Mouse (Mus musculus) 416B (cell line): ENCODE data around the gene Usp21.
"Not testable (repeated sequence)": the region's sequence is repeated elsewhere in the genome, so short reads cannot be mapped to it uniquely, and the experiment has no call there.

Source experiments
- DNase-seq: peaks from one replicate; pipeline ENCODE4 v3.0.0; 2011; ENCODE audit warnings: low read depth

Gene Usp21

DNA sequence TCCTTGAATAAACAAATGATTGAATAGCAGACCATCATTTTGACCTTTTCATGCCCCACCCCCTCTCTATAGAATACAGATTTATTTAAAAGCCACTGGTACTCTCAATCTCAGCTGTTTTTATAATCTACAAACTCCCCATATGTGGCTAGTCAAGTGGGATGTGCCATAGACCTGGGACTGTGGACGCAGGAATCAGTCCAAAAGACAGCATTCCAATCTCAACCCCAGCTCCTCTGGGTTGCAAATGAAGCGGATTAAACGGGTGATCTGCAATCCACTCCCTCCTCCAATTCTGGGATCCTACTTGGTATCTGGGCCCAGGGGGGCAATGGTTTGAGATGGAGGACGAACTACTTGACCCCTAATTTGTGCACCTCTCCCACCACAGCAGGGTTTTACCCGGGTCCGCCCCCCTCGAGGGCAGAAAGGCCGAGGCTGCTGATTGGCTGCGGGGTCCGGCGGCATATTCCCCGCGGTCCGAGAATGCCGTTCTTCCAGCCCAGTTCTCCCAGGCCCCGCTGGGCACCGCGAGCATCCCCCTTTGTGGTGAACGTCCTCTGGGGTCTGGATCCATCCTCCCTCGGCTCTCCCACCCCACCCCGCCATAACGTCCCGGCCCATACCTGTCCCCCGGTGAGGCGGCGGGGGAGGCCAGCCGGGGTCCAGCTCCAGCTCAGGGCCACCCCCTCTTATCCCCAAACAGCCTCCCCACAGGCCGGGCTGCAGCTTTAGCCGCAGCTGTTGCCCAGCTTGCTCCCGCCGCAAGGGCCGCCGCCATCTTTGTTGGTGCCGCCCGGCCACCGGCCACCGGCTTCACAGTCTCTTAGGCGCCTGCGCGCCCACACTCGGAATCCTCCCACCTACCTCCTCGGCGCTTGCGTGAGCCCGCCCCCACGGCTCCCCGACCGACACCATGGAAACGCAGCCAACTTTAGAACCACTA is at the start of gene Usp21:
Gene Usp21 (minus strand): TSS at position 856 of the 946 bp plus-strand sequence.
- DNase-seq: peak; percentile 89

DNA sequence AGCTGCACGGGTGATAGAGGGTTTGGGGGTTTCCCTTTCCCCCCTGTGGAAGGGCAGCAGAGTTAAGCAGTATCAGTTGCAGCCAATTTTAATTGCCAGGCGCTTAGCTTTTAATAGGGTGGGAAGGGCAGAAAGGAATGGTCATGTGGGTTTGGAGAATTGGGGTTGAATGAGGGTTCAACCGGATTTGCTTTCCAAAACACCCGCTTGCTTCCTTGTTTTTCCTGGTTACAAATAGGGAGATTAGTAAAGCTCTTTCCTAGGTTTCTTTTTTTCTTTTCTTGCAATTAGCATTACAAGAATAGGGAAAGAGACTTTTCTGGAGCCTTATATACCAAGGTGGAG is 42.4 kb upstream of the Usp21 start:
- no peak for DNase-seq

DNA sequence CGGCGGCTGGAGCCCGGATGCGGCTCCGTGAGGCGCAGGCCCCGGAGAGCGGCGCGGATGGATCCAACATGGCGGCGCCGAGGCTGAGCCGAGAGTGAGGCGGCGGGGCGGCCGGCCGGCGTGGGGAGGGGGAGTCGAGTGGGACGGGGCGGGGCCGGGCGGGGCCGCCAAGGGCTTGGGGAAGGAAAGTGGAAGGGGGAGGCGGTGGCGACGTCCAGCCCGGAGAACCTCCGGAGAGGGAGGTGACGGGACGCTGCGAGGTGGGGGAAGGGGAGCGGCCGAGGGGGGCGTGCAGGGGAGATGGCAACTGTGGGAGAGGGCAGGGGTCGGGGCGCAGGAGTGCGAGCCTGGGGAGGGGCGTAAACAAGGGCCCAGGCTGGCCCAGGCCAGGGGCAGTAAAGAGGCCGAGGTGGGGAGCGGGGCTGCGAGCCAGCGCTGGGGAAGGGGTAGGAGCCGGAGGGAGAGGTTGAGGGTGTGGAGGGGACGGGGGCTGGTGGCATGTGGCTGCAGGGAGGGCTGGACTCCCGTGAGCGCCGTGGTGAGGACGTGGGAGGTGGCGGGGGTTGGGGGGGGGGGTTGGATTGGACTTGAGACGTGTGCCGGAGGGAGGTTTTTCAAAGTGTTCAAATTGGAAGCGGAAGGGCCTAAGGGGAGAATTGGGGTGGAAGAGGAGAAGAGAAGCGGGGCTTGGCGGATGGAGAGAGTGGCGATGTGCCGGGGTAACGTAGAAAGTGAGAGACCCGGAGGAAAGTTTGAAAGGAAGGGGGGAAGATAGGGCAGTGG is 41.8 kb upstream of the Usp21 start:
- peak; percentile 60 for DNase-seq

DNA sequence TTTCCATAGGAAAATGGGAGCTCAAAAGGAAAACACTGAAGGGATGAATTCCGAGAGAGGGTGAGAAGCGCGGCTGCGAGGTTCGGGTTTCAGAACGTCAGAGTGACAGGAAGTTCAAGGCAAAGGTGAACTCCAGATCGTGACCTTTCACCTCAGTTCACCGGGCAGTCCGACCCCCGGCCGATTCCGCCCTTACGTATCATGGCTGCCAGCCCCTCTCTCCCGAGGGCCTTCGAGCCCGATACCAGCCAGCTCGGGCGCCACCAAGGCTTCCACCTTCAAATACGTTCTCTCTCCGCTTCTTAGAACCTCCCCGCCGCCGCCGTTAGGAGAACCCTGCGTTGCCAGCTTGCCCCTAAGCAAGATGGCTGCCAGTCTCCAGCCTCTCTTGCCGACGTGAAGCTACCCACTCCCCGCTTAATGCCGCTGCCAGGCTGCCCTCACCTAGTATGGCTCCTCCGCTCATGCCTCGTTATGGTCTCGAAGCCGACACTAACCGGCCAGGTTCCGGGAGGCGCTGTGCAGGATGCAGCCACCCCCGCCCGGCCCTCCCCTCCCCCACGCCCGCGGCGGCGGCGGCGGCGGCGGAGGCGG is 41.1 kb upstream of the Usp21 start, which contains the start of gene Dedd:
Gene Dedd (plus strand): TSS at position 307 of the 594 bp plus-strand sequence.
- peak; percentile 97 for DNase-seq

DNA sequence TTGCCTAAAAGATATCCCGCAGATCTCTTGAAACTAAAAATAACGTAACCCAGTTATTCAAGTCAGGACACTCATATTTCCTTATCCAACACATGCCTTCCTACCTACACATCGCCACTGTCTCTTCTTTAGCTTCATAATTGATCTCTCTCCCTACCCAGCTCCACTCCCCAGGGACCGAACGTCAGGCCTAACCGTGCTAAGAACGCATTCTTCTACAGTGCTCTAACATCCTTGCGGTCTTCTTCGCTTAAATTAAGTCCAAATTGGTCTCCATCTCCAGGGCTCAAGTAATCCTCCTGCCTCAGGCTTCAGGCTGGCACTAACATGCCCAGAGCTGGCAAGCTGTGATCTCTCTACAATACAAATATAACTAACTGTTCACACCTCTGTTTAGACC is 40.5 kb upstream of the Usp21 start:
- no peak for DNase-seq

DNA sequence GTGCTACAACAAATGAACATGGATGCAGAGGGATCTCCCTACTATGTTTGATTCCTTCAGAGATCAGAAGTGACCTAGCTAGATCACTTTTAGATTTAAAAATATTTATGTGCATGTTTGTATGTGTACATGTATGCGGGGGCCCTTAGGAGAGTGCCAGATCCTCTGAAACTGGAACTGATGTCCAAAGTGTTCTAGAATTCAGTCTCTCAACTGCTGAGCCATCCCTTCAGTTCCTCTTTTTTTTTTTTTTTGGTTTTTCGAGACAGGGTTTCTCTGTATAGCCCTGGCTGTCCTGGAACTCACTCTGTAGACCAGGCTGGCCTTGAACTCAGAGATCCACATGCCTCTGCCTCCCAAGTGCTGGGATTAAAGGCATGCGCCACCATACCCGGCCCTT is 38.8 kb upstream of the Usp21 start:
- not testable (repeated sequence) for DNase-seq

DNA sequence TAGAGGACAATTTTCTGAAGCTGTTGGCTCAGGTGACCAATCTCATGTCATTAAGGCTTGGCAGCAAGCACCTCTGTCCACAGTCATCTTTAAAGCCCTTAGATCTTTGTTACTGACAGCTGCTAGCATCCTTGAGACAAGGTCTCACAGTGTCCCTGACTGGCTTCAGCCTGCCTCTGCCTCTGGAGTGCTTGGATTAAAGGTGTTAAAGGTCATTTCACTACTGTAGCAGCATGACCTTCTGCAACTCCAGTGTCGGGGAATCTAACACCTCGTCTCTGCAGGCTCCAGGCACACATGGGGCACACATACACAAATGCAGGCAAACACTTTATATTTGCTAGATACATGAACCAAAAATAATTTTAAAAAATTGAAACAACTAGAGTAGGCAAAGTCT is 37.8 kb upstream of the Usp21 start:
- no peak for DNase-seq

DNA sequence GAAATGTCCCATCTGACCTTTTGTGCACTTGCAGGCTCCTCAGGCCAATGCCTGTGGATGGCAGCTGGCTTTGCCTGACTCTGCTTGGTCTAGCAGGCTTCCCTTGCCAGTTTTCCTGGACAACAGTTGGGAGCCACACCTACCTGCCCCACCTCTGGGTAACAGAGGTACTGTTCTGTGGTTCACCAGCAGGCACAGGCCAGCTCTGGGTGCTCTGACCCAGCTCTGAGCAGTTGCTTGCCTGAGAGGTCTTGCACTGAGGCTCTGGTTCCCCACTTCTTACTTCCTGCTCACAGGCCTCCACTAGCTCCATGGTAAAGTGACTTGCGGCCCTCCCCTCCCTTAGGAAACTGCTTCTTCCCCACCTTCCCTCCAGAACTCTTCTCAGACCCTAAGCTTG is 34.2 kb upstream of the Usp21 start:
- no peak for DNase-seq

DNA sequence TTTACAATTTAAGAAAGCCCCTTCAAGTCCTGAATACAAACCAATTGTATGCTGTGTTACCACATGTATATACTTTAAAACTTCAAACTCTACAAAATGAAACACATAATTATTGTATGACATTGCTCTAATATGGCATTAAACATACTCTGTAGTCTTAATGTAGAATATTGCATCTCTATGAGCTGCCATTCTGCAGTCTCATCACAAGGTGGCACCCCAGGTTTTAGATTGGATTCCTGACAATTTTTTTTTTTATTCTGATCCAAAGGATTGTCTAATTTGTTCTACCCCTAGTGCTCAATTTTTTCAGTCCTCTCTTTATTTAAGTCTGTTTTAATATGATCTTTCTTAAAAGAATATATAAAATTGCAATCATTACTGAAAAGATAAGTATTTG is 33.6 kb upstream of the Usp21 start:
- peak; percentile 70 for DNase-seq

DNA sequence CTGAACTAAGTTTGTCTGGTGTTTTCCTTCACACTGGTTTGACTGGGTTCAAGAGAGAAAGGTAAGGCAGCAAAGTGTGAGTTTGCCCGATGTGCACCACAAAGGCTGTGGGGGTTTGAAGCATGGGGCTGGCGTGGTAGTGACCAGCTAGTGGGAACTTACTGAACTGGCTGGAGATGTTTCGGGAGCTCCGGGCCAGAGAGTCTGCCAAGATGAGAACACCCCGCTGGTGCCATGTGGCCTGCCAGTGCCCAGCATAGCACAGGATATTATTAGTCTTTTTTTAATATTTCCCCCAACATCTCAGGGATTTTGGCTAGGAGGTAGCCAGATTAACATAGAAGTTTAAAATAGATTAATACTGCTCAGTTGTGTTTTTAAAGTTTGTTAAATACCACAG is 32.4 kb upstream of the Usp21 start:
- DNase-seq: no peak

DNA sequence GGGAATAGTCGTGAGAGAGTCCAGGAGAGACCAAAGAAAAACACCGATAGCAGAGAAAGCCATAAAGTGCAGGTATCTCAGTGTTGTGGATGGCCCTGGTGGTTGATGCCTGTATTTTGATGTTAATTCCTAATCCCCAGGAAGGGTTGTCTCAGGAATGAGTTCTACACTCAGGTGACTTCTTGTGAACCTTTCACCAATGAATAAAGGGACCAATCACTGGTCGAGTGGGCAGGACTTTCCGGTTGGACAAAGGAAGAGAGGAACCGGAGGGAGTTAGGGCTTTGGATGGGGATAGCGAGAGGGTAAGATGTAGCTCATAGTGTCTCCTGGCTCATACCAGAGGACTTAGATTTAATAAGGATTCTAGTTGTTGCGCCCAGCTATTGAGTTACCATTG is 32.0 kb upstream of the Usp21 start:
- DNase-seq: no peak

DNA sequence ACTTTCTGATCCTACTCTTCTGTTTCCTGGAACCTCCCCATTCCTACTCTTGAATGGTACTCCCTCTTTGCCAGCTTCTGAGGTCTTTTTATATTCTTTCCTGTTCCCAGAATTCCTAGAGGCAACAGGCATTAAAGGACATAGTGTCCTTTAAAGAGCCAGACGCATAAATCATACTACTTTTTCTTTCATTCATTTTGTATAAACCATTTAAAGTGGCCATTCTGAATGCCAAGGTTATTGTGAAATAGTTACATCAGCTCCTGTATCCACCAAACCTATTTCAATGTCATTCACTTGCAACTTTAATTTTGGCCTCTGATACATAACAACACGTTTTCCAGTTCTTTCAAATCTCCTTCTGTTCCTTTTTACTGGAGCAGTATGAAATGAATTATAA is 21.5 kb upstream of the Usp21 start:
- no peak for DNase-seq

DNA sequence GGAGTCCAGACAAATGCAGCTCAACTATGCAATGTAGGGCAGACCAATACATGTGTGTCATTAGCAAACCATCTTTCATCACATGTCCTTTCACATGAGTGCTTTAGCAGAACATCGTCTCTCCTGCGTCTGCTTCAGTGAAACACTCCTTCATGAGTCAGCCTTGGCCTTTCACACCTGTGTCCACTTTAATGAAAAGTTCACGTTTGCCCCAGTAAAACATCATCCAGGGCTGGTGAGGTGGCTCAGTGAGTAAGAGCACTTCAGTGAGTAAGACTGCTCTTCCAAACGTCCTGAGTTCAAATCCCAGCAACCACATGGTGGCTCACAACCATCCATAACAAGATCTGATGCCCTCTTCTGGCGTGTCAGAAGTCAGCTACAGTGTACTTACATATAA is 18.4 kb upstream of the Usp21 start:
- DNase-seq: not testable (repeated sequence)

DNA sequence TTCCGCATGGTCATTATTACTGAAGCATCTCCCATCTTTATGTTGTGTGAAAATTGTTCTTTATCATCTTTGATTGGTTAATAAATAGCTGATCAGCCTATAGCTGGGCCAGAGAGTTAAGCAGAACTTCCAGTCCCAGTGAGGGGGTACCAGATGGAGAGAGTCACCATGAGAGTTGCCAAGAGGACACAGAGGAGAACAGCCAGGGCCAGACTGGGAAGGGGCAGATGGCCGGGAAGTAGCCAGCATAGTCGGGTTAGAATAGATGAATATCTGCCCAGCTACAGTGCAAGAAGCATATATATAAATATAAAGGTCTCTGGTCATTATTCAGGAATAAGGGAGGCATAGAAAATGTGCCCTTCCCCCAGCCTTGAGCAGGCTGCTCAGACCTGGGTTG is 10.4 kb upstream of the Usp21 start:
- DNase-seq: no peak

DNA sequence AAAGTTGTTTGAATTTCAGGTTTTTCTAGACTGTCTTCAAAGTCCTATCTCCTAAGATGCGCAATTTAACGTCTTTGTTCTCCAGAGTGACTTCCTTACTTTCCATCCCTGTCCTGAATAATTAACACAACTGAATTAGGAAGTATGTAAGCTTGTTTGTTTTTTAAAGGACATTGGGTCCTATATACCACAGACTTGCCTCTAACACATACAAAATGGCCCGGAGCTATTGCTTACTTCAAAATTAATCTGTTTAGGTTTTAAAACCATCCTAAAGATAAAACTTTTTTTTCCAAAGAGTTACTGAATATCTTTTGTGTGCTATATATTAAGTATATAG is 7.2 kb upstream of the Usp21 start:
- no peak for DNase-seq

DNA sequence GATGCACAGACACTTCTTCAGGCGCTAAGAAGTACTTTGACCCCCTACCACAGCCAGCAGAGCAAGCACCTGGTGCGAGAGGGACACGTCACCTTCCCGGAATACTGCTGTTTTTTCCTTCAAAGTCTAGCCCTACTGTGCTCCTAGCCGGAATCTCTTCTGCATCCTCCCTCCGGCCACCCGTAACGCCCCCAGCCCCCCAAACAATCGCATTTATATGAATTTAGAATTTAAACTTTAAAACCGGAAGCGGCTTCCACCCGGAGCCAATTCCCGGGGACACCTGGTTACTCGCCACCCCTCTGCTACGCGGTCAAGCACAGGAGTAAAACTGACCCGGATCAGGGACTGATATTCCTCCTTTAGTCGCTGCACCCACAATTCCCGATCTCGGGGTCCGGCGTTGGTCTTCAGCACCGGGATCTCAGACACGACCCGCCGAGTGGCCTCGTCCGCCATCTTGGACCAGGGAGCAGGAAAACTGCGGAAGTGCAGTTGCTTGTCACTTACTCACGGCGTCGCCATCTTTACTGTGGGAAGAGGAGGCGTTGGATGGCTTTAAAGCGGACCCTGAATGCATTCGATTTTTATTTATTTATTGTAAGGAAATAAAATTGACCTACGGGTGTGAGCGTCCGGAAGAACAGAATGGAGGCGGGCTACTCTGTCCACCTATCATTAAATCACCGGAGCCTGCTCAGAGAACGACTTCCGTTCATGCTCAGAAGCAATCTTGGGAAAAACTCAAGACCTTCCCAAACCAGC is 6.7 kb upstream of the Usp21 start, which contains the start of gene Ufc1:
Gene Ufc1 (minus strand): TSS at position 727 of the 765 bp plus-strand sequence.
- DNase-seq: peak; percentile 96

DNA sequence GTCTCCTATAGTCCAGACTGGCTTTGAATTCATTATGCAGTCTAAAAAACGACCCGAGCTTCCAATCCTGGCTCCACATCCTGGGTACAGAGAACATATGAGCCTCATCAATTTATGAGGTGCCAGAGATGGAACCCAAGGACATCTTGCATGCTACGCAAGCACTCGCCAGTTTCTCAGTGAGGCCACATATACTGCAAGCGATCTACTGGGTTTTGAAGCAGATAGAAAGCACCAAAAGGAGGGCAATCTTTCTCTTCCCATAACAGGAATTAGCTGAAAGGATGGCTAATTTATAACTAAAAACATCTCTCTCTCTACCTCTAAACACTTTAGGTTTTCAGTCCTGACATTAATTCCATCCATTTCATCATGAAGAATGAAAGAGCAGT is 6.1 kb upstream of the Usp21 start:
- peak; percentile 66 for DNase-seq

DNA sequence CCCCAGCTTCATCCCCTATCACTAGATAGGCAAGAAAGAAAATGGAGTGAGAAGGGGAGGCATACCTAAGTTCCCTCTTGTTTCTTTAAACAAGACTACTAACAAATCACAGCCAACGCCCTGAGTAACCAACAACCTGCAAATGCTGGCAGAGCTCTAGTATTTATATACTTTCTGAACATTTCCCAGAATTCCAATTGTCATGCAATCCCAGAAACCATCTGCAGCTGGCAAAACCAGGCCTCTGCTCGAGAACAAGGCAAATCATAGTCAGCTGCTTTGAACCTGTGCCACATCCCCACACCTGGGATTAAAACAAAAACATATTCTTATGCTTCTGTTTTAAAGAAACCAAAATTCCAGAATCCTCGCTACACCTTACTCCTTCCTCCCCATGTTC is 5.6 kb upstream of the Usp21 start:
- DNase-seq: no peak

DNA sequence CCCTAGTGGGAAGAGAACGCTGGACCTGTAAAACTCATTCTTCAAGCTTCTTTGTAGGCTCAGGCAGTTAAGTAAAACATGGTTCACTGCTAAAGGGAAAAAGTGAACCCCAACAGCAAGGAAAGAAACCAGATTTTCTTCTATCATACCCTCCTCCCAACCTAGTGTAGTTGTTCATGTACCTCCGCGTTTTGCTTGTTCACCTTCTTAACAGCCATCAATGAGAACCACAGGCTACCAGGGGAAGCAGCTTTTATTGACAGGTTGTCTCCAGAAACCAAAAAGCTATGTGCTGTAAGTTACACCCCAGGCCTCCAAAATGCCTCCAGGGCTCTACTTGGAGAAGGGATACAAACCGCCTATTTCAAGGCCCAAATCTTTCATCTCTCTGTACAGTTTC is 537 bp upstream of the Usp21 start:
- DNase-seq: no peak

DNA sequence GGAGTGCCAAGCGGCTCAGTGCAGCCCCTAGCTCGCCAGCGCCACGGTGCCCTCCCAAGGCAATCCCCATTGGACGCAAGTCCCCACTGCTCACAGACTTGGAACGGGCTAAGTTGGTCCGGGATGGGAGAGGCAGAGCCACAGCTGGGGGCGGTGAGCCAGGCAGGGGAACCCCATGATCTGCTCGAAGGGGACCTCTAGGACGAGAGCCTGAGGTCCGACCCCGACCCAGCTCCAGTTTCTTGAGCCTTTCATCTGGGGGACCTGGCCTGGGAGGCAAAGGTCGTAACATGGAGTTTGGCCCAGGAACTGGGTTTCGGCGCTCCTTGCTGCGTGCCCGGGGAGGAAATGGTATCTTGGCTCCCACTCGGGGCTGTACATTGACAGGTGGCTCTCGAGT is 1.3 kb downstream of the Usp21 start:
- DNase-seq: no peak

DNA sequence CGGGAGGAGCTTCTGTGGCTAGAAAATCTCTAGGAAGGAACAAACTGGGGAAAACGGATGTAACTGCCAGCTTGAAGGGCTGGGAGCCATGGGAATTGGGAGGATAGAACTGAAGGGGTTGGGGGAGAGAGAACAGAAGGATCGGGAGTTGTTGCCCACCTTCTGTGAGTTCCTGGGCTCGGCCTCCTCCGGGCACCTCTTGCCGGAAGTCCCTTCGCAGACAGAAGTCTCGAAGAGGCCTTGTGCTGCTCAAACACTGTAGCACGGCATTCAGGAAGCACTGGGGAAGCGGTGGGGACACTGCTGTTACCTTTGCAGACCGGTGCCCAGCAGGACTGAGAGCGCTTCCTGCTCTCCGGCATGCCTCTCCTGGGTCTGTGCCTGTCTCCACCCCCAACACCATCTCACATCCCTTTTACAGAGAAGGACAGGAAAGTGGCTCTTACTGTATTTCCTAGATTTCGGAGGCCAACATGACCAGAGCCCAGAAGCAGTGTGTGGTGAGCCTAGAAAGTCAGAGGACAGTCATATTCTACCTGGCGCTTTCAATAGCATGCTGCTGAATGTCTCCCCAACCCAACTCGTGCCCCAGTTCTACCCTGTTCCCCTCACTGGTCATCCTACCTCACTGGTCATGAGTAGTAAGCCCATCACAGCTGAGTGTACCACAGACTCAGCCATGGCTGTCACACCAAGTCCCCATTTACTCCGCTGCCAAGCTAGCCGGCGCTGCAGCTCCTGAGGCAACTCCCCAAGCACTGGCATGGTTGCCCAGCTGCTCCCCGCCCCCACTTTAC is 2.5 kb downstream of the Usp21 start:
- no peak for DNase-seq
